Mouse (Mus musculus): ENCODE measurements around the gene Prss8.
"Not testable (repeated sequence)": the region's sequence is repeated elsewhere in the genome, so short reads cannot be mapped to it uniquely, and the experiment has no call there.

The Prss8 gene

GRCm38 (mm10) chr7:127929923-127930322 is at the start of gene Prss8:
Prss8 (minus strand) TSS chr7:127930104.
- DNase-seq: peak; percentile 80 to 90

DNA sequence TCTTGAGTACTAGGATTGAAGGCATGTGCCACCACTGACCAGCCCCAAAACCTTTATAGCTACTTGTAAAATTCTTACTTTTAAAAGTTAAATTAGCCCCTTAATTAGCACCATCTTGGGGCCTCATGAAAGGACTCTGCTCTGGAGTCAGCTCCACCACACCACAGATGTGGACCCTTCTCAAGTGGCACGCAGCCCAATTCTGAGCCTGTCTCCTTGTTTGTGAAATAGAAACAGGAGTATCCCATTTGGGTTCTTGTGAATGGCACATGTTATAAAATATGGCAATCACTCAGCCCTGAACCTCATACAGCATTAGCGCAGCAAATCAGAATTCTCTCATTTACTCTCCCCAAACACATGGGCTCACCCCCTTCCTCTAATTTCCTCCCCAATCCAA is 49.0 kb upstream of the Prss8 start:
- no peak for DNase-seq

- no peak for DNase-seq
These were observed 44.6 kb upstream of the Prss8 start for GRCm38 (mm10) chr7:127974413-127974930.

DNA sequence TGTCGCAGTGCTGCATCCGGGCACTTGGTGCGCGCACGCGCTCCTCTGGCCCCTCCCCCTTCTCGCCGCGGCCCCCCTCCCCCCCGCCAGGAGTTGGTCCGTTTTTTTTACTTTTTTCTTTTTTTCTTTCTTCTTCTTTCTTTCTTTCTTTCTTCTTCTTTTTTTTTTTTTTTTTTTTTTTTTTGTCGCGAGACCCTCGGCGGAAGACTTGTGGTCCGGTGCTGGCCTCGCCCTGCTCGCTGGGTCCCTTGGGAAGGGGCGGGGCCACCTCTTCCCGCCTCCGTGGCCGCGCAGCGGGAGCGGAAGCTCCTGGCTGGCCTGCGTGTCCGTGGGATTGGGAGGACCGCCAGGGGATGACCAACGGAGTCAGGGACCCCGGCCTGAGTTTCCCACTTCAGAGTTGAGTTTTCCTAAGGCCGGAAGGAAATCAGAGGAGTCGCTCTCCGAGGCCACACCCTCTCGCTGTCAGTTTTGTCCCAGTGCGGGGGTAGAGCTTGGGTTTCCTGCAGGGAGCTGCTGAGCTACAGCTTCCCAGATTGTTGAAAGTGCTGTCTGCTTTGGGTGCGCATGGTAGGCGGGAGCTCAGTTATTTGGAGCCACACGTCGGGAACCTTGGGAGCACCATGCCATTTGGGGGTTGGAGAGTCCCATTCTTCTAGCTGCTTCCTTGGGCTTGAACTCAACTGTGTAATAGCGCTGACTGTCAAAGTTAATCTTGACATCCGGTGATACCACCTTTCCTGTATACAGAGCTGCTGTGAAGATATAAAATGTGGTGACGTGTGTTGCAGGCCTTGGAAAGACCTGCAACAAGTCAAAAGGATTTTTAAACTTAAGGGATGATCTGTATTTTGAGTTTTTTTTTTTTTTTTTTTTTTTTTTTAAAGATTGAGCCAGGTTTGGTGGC is 38.3 kb upstream of the Prss8 start:
- peak; percentile 83 to 88 for DNase-seq

DNA sequence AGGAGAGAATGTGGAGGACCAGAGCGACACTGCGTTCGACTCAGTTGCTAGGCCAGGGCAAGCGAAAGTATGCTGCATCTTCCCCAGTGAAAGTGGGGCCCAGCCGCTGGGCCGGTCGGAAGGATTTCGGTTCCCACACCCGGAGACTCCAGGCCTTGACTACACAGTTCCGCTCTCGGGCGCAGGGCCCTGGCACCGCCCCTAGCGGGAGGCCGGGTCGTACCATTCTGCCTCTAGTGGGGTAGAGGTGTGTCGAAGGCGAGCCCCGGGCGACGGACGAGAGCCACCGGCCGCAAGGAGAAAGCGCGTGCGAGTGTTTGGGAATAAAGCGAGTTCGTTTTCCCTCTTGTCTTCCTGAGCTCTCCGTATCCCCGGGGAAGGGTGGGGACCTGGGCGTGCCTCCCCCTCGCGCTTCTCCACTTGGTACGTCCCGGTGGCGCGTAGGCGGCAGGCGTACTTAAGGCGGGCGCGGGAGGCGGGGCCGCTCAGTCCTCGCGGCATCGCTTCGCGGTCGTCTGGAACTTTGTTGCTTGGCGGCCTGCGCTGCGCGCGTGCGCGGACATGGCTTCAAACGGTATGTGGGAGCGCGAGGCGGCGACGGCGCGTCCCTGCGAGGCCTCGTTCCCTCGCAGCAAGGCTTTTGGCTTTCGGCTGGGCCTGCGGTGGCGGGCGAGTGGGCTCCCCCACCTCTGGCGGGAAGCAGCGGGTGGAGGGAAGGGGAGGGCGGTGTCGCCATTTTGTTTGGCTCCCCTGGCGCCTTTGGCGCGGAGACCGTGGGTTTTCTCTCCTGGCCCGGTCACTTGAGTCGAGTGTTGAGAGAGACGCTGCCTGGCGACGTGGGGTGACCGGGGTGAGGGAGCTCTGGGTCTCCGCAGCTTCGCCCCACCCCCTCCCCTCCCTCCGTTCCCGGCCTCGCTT is 37.4 kb upstream of the Prss8 start, which contains the start of gene Fus:
Gene Fus (plus strand): TSS at position 454 of the 918 bp plus-strand sequence.
- DNase-seq: peak; percentile 96 to 97

- DNase-seq: no peak
These were observed 36.5 kb upstream of the Prss8 start for GRCm38 (mm10) chr7:127966371-127966918.

GRCm38 (mm10) chr7:127959364-127959763 is 29.5 kb upstream of the Prss8 start:
- no peak for DNase-seq

DNA sequence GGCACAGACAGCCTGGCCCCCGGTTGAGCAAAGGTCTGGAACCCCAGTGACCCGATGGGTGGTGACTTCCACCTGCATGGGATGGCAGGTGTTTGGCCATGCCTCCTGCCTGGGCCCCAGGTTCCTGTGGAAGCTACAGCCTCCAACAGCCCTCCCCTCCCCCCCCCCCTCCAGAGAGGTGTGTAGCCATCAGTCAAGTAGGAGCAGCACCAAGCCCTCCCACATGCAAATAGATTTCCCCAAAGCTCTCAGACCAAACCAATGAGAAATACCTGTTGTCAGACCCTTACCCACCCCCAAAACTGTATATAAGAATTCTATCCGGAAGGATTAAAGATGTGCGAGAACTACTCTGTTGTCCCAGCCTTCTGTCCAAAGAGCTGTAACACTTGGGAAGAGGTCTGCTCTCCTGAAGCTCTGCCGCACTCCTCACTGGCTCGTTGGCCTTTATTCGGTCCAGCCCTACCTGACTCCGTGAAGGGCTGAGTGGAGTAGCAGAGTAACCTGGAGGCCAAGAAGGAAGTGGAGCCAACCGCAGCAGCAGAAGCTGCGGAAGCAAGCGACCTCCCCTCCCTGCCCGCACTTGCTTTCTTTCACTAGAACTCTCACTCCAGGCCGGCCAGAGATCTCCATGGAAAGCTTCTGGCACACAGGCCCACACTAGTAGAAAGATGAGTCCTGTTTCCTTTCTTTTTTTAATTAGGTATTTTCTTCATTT is 23.1 kb upstream of the Prss8 start:
- DNase-seq: no peak

DNA sequence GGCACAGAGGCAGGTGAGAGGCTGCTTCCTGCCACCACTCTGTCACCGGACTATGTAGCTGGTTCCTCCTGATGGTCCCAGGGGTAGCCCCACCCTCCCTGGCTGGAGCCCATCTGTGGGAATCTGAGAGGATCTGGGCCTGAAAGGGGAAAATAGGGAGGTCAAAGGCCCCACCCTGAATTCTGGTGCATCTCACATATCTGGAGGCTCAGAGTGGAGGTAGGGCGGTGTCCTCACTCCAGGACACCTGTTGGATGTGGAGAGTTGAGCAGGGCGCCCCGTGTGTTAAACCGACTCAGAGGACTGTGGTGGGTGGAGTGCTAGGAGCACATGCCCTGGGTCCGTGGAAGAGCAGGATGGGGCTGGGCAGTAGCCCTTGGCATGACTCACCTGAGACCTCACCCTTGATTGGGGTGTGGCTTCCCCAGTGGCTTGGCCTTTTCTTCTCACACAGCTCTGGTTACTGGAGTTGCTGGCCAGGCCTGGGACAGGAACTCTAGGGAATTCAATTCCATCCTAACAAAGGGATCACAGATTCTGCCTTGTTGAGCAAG is 16.6 kb upstream of the Prss8 start, which contains the start of gene Prss36:
Gene Prss36 (minus strand): TSS at position 256 of the 554 bp plus-strand sequence.
- no peak for DNase-seq

DNA sequence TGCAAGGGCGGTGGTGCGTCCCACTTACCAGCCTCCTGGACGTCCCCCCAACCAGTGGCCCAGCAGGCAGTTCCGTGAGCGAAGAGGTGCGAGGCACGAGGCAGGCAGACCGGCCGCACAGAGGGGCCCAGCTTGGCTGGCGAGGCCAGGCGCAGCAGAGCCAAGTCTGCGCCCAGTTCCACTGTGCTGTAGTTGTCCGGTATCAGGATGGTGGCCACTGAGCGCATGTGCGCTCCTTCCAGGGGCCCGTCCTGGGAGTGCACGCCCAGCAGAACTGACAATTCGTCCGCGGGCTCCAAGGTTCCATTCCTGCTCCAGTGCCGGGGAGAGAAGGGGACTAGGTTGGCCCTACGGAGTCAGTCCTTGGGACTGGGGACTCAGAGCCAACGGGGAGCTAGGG is 14.7 kb upstream of the Prss8 start:
- DNase-seq: peak; percentile 34 to 55

GRCm38 (mm10) chr7:127942097-127942496 is 12.2 kb upstream of the Prss8 start:
- not testable (repeated sequence) for DNase-seq

- DNase-seq: no peak
These were observed 6.4 kb upstream of the Prss8 start for GRCm38 (mm10) chr7:127936216-127936884.

GRCm38 (mm10) chr7:127935748-127936159 is 5.8 kb upstream of the Prss8 start:
- no peak for DNase-seq

GRCm38 (mm10) chr7:127935028-127935722 is 5.3 kb upstream of the Prss8 start:
- DNase-seq: peak; percentile 97

GRCm38 (mm10) chr7:127934075-127934474 is 4.2 kb upstream of the Prss8 start:
- peak in 1 of 2 experiments; percentile 18 for DNase-seq

GRCm38 (mm10) chr7:127932273-127933031 is 2.5 kb upstream of the Prss8 start:
- DNase-seq: peak; percentile 72 to 88

DNA sequence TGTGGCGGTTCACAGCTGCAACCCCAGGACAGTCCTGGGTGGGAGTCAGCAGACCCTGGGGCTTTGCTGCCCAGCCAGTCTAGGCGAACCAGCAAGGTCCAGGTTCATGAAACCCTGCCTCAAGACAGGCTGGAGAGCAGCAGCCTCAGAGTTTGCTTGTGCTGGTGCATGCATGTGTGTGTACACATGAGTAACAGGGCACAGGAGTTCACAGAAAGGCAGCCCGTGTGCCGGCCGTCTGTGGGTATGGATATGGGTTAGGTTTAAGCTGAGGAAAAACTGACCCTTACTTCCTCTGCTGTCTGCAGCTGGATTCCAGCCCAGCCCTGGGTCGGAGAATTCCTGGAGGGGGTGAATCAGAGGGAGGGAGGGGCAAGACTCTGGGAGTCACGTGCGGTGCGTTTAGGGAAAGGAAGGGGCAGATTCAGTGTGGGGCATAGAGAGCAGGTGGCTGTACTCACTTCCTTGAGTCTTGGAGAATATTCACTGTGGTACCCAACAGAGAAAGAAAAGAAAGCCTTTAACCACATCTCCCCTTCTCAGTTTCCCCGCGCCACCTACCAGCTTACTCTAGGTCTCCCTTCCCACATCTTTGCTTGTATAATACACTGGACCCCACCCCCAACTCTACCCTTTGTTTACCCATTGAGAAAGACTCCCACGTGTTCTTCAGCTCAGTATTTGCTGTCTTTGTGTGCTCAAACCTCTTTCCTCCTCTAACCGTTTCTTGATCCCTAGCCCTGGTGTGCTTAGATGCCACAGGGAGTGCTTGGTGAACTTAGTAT is 1.6 kb upstream of the Prss8 start:
- peak; percentile 69 to 84 for DNase-seq

DNA sequence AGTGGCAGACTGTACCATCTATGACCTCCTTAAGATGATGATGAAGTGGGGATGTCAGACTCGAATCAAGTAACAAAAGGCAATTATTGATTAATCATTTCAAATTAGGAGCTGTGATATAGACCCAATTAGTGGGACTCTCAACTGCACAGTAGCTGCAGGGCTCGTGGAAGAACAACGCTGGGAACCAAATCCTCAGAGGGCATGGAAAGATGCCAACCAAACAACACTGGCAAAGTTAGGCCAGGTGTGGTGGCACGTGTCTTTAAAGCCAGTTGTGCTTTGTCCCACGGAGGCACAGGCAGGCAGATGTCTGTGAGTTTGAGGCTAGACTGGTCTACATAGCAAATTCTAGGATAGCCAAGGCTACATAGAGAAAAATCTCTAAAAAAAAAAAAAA is 732 bp upstream of the Prss8 start:
- no peak for DNase-seq

GRCm38 (mm10) chr7:127928596-127928995 is 1.3 kb downstream of the Prss8 start:
- peak in 1 of 2 experiments; percentile 69 for DNase-seq

Measured in lung, postnatal 4 days (tissue).